Mouse (Mus musculus) heart, adult 11 months (tissue): ENCODE measurements at regions not wholly inside any gene's neighbourhood (a gene's known extent, or its start where the extent isn't known, plus 50 kb on each side); places are given as distances from the start of the nearest gene placed in this dataset.

Experiments
- DNase-seq: peaks from one replicate; pipeline ENCODE4 v3.0.0; 2022

GRCm38 (mm10) chr13:28557032-28557570, 299.8 kb downstream of the Gm11361 start:
- DNase-seq = no peak

GRCm38 (mm10) chr13:28556385-28556938, 299.1 kb downstream of the Gm11361 start:
- DNase-seq = no peak

- no peak for DNase-seq
Measured at GRCm38 (mm10) chr13:28554143-28554830, 297.0 kb downstream of the Gm11361 start.

- no peak for DNase-seq
Measured at GRCm38 (mm10) chr13:28552974-28553750, 295.8 kb downstream of the Gm11361 start.

GRCm38 (mm10) chr13:28551555-28551954, 294.2 kb downstream of the Gm11361 start:
- no peak for DNase-seq

GRCm38 (mm10) chr13:28545797-28546196, 288.5 kb downstream of the Gm11361 start:
- no peak for DNase-seq

- DNase-seq = no peak
Measured at GRCm38 (mm10) chr13:28545337-28545736, 288.0 kb downstream of the Gm11361 start.

GRCm38 (mm10) chr13:28544819-28545180, 287.5 kb downstream of the Gm11361 start:
- DNase-seq = no peak

GRCm38 (mm10) chr13:28544003-28544818, 286.9 kb downstream of the Gm11361 start:
- DNase-seq = no peak

GRCm38 (mm10) chr13:28541607-28542006, 284.3 kb downstream of the Gm11361 start:
- no peak for DNase-seq

GRCm38 (mm10) chr13:28533080-28533479, 275.8 kb downstream of the Gm11361 start:
- peak; percentile 64 for DNase-seq

- peak; percentile 97 for DNase-seq
Measured at GRCm38 (mm10) chr13:28532278-28532677, 274.9 kb downstream of the Gm11361 start.

- peak; percentile 97 for DNase-seq
Measured at GRCm38 (mm10) chr13:28531534-28531999, 274.2 kb downstream of the Gm11361 start.

- no peak for DNase-seq
Measured at GRCm38 (mm10) chr13:28530947-28531346, 273.6 kb downstream of the Gm11361 start.

GRCm38 (mm10) chr13:28528898-28529511, 271.7 kb downstream of the Gm11361 start:
- DNase-seq = no peak

- no peak for DNase-seq
Measured at GRCm38 (mm10) chr13:28526299-28526698, 269.0 kb downstream of the Gm11361 start.

GRCm38 (mm10) chr13:28524411-28524810, 267.1 kb downstream of the Gm11361 start:
- DNase-seq = no peak

GRCm38 (mm10) chr13:28520127-28520482, 262.8 kb downstream of the Gm11361 start:
- no peak for DNase-seq

- DNase-seq = peak; percentile 96
Measured at GRCm38 (mm10) chr13:28519383-28520126, 262.2 kb downstream of the Gm11361 start.

- peak; percentile 30 for DNase-seq
Measured at GRCm38 (mm10) chr13:28517161-28517560, 259.8 kb downstream of the Gm11361 start.

- peak; percentile 29 for DNase-seq
Measured at GRCm38 (mm10) chr13:28516636-28517035, 259.3 kb downstream of the Gm11361 start.

GRCm38 (mm10) chr13:28514245-28514644, 256.9 kb downstream of the Gm11361 start:
- DNase-seq = peak; percentile 16
